Mouse (Mus musculus) common myeloid progenitor, adult 5-6 weeks (primary cell): Measurements from ENCODE around the gene Farsb. TPM values are rescaled to one million over a fixed set of nuclear protein-coding genes. Genes with fewer than 3 reads are reported as not detected.

ENCODE experiments used
- ATAC-seq: replicated peaks from 2 replicates; pipeline ENCODE4 v1.8.0; 2016; ENCODE audit warnings: low read depth, mild to moderate bottlenecking, moderate TSS enrichment, inconsistent platforms; ENCODE audit not compliant: poor library complexity, severe bottlenecking
- total RNA-seq: library from RNA; stranded (forward); fragments of 200-1000, 187-1606 nt; gene quantifications from 2 replicates; pipeline ENCODE4 v1.2.3, GENCODE M21; 2017

The Farsb gene
- total RNA-seq, 1 experiment from 2014 or later, result 66.5 TPM

DNA sequence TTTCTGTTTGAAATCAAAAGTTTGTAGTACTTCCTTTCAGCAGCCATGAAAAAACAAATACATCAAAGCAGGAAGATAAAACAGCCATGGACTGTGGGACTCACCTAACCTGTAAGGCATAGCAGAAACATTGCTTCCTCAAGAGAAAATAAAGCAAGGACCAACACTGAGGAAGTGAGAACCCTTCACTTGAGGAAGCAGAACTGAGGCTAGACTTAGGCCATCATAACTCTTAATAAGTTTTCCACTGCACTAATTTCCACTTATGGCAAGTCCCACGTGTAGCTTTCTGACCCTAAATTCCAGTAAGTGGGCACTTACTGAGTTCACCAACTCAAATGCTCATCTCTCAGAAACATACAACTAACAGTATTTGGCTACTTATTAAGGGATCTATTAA, 1.4 kb upstream of the Farsb start:
- peak; percentile 19; the same call in 1 of the 2 replicates for ATAC-seq

DNA sequence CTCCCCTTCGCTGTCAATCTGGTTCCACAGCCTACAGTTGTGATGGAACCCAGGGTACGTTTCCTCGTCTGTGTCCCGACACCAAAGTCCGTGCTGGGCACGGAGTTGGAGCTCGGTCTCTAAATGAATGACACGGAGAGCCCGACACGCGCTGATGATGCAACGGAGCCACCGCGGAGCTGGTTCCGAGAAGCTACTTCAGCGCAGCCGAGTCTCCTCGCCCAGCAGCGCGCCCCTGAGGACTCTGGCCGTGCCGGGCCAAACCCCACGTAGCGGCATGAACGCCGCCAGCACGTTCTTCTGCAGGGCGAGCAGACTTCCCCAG, 308 bp downstream of the Farsb start:
- no peak for ATAC-seq

DNA sequence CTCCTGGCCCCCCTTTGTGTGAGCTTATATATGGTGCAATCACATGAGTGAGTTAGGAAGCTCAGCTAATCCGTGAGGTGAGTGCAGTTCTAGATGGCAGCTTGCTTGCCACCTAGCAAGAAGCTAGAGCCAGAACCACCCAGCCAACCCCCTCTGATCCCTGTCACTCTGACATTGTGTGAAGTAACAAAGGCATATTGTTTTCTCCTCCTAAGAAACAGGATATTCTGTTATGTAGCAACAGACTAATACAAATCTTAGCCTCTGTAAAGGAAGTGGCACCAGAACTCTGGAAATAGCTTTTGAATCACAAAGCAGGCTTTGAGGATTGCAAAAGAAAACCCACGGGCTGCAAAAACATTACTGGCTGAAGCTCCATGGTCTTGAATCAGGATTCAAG, 4.3 kb downstream of the Farsb start:
- ATAC-seq, result no peak

DNA sequence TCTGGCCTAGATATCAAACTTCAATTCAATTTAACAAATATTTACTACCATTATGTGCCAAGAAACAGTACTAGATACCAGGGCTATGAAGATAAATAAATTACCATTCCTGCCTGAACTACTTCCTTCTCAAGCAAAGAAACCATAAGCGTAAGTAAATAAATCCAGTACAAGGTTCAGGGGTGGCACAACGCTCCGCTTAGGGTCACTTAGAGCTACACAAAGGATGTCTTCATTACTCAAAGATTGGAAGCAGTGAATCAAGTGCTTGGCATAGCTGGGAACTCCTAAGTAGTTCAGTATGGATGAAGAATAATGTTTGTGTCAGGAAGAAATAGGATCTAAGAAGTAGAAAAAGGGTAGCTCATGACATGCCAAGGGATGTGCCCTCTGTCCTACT, 5.3 kb downstream of the Farsb start:
- no peak for ATAC-seq

DNA sequence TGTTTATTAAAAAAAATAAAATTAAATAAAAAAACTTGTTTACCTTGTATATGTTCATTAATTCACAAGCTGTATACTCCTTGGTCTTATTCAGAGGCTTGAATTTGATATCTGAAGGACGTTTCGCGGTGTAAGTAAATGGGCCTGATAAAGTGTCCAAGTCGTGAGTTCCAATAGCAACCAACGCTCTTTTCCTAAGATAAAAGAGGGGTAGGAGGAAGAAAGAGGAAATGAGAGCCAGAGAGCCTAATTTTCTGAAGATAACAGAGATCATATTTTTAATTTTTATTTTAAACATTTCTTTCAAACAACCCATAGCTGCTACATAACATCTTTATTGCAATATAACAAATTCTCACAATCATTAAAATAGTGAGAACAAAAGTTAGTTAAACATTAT, 16.3 kb downstream of the Farsb start:
- no peak for ATAC-seq

DNA sequence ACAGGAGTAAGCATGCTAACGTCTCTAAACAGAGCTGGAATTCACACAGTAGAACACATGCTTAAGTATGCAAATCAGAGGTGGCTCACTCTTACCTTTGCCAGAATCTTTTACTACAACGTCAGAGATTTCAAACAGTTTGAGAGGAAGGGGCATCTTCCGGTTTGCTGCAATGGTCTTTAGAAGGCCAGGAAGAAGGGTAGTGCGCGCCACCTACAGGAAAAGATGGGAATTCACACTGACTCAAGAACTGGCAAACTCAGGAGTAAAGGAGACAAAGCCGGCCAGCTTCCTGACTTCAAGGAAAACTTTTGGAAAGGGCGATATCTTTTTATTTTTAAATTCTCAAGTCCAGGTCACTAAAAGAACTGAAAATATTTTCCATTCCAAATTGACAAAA, 34.0 kb downstream of the Farsb start:
- ATAC-seq, result peak; percentile 47; the same call in 1 of the 2 replicates

DNA sequence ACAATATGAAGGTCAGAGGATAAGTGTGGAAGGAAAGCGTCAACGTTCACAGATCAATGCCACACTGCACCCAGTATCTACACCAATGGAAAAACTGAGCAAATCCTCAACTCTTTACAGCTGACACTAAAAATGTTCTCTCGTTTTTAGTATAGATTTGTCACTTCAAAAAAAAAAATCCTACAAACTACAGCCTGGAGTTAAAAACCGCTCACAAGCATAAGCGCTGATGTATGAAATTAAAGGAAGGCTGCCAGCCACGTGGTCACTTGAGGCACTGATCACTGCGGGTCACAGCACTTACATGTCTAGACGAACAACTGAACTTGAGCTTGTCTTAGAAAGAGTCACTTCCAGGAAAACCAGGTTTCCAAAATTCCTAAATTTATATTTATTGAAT, 34.8 kb downstream of the Farsb start:
- ATAC-seq, result no peak

DNA sequence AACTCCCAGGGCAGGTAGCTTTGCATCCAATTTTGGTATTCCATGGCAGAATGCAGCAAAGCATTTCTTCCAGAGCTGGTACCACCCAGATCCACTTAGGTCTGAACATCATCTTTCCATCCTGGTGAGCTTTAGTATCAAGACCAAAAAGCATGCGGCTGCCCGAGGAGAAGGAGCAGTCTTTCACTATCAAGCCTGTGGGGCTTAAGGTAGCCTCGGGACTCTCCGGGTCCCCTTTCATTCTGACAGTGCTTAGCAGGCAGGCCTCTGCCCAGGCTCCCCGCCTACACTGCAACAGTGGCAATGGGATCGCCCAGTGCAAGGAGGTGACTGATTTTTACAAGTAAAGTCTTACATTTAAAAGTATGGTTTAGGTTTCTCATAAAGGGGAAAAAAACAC, 36.2 kb downstream of the Farsb start:
- ATAC-seq, result no peak

DNA sequence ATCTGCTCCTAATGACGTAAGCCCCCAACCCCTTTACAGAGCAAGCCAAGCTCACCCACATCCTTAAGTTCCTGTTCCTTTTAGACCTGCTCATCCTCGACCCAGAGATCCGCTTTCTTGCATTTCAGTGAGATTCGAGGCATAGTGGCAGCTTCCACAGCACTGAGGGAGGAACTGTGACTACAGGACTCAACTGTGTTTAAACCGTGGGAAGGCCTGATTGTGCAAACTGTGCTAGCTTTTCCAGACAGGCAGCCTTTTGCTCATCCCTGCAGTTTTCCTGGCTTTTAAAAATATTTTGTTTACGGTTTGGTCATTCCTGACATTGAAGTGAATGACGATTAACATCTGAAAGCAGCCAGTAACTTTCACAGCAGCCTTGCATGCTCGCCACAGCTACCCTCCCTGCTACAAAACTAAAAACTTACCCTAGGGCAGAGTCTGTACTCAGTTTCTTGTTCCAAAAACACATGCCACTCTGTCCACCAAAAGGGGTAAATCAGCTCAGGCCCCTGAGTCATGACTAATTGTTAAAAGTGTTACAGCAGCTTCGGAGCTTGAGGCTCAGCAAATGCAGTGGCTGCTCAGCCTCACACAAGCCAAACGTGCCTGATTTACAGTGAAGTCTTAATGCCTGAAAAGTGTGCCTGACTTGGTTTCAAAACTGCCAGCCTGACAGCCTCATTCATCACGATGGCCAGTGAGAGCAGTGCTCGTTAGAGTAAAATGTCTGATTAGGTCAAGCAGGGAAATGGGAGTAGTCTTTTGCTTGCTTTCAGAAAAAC, 37.4 kb downstream of the Farsb start:
- no peak for ATAC-seq

DNA sequence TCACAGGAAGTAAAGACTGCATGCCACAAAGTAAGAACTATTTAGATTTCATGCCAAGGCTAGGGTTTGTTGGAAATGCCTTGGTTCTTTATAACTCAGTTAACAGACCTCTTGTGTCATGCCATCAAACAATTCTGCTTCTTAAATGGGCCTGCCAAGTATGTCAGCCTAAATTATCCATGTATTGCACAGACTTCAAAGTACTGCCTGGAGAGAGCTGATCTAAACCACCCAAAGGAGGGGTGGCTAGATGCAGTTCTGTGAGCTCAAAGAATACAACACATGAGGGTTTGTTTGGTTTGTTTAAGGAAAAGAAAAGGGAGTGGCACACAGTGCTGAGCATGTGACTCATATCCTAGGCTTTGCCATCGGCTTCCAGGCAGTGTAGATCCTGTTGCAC, 40.6 kb downstream of the Farsb start:
- no peak for ATAC-seq

DNA sequence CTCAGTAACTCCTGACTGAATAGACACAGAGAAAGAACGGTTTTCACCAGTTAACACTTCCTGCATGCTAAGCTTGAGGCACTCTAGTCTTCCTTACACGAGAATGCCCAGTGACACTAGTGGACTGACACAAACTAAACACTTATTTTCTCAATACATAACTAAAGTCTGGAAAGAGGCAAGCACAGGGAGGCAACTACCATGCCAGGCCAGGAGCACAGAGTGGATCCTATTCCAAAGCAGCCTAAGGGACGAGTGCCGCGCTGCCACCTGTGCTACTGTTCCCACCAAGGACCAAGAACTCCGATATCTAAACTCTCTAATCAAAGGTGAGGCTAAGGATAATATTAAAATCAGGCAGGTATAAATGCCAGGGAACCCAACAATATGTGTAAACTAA, 42.0 kb downstream of the Farsb start:
- no peak for ATAC-seq

DNA sequence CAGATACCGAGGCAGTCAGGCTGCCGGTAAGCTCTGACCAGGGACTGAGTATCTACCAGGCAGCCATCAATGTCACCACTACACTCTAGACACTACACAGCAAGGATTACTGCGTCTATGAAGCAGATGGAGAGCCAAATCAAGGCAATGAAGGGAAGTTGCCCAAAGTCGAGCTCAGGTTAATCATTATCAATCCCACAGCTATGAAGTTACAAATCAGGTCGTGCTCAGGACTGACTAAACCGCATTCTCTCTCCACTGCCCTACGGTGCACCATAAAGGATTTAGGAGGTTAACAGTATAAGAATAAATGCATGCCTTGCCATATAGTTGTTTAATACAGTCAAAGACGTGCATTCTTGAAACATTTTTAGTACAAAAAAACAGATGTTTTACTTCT, 42.5 kb downstream of the Farsb start:
- ATAC-seq, result no peak

DNA sequence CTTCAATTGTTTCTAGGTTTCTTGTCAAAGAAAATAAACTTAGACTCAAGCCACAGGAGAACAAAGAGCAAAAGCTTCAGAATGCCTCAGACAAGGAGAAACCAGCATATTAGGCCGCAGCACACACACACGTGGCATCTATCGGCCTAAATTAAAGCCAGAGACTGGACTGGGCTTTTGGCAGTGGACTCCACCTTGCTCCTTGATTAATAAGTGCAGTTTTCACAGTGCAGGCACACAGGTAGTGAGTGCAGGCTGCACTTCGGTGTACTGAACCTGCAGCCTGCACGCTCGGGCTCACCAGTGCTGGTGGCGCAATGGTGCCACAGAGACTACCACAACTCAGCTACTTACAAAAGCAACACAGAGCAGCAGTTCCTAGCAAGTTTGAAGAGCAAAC, 45.6 kb downstream of the Farsb start:
- no peak for ATAC-seq

DNA sequence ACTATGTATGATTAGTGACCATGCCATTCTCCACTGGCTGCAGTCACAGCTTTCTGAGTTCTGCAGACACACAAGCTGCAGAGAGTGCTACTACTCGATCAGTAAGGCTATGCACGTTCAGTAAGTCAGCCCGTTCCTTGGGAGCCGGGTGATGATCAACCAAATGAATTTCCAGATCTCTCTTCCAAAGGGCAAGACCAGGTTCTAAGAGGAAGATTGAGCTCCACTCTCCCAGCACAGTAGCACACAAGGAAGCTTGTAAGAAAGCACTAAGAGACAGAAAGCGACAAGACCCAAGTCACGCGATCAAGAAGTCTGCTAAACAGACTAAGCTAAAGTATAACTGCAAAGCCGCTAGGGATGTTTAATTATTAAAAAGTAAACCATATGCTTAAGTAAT, 48.0 kb downstream of the Farsb start:
- ATAC-seq, result no peak

DNA sequence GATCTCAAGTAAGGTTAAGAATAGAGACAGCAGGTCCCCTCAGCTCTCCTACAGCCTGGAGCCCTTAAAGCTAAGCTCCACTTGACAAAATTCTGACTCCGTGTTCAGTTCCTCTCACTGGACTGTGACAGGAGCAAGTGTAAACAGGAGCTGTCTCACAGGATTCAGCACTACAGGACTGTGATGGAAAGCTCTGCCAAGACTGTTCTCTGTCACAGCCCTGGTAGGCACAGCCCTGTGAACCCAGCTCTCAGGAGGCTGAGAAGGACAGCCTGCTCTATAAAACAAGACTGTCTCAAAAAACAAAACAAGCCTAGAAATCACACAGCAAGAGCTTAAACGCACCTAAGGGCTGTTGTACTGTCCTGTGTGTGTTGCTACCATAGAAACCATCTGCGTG, 51.5 kb downstream of the Farsb start:
- ATAC-seq, result no peak

DNA sequence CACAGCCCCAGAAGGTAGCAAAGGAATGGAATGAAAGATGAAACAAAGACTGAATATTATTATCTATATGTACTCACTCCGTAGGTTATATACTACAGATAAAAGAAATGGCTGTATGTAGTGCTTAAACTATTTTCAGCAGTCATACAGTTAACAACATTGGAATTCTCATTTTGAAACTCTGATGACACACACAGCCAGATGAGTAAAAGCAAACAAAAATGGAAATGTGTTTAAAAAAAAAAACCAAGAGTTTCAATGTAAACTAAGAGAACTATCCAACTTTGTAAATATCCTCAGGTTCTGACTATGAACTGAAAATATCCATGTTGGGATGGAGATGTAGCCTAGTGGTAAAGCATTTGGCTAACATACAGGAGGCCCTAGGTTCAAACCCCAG, 52.3 kb downstream of the Farsb start:
- ATAC-seq, result no peak

DNA sequence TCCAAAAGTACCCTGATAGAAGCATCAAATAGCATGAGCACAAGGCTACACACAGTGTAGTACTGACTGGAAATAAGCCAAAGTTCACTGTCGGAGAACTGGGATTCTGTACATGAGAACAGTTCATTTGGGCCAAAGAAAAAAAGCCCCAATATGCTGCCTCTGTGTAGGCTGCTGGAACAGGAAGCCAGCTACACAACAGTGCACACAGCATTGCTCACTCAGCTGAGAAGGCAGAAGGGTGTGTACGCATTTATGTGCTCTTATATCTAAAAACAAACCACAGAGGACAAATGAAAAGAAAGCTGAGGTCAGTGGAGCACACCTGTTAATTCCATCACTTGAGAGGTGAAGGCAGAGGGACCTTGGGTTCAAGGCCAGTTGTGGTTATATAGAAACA, 52.7 kb downstream of the Farsb start:
- ATAC-seq, result no peak

DNA sequence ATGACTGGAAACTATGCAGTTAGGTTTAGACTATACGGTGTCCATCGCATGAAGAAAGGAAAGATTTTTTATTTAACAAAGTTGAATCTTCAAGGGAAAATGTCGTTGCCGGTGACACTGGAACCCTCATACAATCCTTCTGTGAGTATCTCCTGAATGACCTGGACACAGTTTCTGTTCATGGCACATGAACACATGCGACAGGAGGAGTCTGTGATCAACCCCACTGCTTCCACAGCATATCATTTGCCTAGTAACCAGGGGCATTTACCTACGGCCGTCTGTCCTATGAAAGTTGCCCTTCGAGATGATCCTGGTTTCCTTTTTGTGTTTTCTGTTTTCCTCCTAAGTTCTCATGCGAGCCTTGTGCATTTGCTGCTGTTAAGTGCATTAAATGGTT, 55.2 kb downstream of the Farsb start:
- ATAC-seq, result no peak

DNA sequence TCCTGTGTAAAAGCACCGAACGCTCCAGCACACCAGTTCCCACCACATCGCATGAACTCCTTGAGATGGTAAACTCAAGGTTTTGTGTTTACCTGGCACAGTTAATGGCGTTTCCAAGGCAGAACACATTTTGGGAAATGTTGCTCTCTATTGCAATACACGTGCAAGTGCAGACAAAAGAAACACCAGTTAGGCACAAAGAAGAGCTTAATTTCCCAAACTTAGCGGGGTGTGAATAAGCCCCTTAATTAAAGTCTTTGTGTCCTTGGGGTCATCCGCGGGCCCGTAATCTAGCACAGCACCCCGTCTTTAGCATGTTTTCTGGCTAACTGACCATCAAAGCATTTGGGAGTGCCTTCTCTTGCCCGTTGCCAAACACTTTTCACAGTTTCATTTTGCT, 59.8 kb downstream of the Farsb start:
- no peak for ATAC-seq

DNA sequence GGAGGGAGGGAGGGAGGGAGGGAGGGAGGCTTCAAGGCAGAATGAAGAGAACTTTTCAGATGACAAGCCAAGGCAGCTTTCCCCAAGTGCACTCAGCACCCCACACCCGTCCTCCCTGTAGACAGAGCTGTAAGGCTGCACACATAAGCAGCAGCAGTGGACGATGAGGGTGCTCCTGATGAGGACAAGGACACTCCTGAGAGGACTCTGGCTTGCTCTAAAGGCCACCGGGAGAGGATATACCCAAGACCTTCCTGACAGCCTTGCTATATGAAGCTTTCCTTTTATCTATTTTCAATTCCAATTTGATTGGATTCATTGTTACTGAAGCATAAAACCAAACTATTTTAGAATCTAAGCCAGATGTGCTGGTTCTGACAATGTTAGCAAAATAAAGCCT, 61.9 kb downstream of the Farsb start:
- no peak for ATAC-seq

DNA sequence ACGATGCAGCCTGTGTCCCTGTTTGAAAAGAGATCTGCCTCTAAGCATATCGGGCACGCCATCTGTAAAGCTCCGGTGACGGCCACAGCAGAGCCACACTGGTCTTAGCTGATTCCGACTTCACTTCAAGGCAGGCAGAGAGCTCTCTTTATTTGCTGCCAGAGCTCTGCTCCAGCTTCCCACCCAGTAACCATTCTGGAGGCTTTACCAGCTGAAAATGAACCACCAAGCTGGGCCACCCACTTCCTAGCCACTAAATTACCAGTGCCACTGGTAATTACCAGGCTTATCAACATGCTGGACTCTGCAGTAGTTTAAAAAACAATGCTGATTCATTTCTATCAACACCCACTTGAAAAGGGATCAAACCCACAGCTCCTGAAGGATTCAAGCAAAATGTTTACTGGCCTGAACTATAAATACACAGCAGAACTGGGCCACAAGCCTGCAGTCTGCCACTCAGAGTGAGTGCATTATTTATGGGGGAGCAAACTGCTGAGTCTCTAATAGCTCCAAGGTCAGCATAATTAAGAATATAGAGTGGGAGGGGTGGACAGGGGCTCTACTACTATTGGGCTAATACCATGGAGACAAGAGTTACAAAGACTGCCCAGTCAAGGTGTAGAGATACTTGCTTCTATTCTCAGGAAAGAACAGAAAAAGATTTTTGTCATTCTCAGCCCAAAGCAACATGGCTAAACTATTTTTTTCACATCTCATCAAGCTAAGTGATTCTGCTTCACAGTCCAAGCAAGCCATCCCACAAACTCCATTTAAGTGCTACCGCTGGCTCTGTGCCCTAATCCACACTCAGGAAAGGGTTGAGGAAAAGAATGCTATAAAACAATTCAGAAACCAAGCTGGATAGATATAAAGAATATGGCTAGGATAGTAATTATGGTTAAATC, 62.6 kb downstream of the Farsb start:
- ATAC-seq, result peak; percentile 24; the same call in 1 of the 2 replicates

DNA sequence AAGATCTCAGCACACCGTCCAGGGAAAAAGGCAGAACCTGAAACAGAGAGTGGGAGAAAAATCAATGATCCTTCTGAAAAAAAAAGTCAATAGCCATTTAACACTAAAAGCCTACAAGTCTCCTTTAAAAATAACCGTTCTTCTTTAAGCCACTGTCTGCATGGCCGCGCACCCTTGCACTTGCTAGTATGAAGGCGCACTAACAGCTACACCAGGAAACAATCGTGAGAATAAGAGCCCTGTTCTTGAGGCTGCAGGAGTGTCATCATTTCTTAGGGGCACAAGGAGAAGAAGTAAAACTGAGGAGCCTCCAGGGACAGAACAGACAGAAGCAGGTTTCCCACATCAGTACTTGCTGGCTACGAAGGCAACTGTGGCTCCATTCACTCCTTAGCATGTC, 63.4 kb downstream of the Farsb start:
- ATAC-seq, result no peak
